Mouse (Mus musculus): Measurements from ENCODE around the gene Spag5. TPM values are rescaled to one million over a fixed set of nuclear protein-coding genes. Genes with fewer than 3 reads are reported as not detected.

Gene Spag5
- total RNA-seq, 2 experiments from 2014 or later = 259 to 464 TPM

DNA sequence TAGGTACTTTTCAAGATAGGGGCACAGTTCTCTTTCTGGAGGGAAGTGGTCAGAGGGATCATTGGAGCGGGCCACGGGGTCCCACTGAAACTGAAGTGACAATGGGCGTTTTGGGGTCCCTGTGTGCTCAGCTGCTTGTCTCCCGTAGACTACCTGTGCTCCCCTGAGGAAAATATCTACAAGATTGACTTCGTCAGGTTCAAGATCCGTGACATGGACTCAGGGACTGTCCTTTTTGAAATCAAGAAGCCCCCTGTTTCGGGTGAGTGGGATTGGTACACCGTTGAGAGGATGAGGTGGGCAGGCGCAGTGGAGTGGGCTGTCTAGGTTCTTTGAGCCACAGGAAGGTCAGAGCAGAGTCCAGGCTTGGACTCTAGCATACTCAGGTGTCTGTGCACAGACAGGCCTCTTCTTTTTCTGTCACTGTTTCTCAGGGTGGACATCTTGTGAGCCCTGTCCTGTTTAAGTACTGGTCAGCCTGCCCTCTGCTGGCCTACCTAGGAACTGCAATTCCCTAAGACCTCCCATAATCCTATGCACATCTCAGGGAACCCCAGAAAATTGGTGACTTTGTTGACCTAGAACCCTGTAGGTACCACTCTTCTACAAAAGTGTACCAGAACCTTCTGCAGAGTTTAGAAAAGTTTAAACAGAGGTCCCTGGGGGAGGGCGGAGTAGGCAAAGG, 45.9 kb downstream of the Spag5 start:
- peak; percentile 42; the same call in 1 of the 2 replicates for ATAC-seq (replicated peaks; ENCODE audit: low FRiP score, poor library complexity, severe bottlenecking)

DNA sequence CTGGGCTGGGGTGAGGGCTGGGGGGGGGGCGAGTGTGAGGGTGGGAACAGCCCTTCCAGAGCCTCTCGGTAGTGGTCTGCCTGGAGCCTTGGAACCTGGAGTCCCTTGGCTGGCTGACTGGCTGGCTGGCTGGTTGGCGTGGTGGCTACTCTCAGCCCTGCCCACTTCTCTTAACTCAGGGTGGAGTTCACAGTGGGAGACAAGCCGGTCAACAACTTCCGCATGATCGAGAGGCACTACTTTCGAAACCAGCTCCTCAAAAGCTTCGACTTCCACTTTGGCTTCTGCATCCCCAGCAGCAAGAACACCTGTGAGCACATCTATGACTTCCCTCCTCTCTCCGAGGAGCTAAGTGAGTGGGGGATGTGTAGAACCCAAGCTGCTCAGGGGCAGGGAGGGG, 46.6 kb downstream of the Spag5 start:
- no peak for ATAC-seq (replicated peaks; ENCODE audit: low FRiP score, poor library complexity, severe bottlenecking)

DNA sequence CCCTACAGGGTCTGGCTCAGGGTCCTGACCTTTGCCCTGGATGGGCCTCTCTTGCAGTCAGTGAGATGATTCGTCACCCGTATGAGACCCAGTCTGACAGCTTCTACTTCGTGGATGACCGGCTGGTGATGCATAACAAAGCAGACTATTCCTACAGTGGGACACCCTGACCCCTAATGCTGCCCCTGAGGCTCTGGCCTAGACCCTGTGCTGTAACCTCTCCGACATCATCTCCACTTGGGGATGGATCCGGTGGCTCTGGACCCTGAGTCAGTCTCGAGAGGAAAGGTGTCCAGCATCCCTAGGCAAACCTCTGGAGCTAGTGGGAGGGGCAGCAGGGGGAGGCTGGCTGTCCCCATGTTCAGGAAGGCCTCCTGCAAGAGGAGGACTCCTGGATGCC, 47.1 kb downstream of the Spag5 start:
- no peak for ATAC-seq (replicated peaks; ENCODE audit: low FRiP score, poor library complexity, severe bottlenecking)

DNA sequence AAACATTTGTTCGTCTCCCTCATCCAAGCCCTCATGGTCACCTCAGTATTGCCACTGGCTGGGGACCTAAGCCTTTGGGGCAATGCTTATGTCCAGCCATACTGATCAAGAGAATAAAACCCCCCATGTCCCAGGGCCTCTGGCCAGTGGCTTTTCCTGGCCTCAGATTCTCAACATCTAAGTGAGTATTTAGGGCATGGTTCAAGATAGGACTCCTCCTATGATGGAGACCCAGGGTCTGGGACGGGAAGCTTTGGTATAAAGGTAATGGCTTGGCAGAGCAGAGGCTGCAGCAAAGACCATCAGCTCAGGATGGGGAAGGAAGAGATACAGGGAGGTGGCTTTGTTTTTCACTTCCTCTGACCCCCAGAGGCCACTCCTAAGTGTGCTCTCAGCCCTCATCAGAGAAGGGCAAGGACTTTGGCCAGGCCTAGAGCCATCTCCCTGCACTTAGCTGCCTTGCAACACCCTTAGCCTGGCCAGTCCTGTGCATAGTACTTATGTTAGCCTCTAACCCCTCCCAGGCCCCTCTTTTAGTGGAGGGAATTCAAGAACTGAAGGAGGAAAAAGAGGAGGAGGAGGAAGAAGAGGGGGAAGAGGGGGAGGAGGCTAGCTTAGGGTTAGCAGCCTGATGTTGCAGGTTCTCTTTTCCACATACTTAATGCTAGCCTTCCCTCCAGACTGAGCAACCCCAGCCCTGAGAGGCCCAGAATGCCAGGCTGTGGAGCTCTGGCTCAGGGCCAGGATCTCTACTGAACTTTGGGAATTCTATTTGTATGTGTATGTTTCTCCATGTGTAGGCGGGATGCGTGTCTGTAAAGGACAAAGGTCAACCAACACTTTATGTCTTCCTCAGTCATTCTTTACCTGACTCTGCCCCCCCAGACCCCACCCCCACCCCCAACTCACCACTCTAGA, 48.4 kb downstream of the Spag5 start:
- no peak for ATAC-seq (replicated peaks; ENCODE audit: low FRiP score, poor library complexity, severe bottlenecking)

DNA sequence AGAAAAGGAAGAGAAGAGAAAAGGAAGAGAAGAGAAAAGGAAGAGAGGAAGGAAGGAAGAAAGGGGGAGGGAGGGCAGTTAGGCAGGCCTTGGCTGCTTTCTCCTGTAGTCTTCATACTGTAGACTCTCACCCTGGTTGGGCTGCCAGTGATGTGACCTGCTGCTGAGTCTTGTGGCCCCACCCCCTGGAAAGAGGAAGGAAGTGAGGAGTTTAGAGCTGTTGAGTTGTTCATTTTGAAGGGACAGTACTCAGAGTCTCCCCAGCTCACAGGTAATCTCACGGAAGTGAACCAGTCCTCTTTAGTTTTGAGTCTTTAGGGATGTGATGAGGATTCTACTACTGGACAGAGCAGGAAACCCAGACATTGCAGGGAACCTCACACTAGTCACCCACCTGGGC, 51.8 kb downstream of the Spag5 start:
- ATAC-seq (replicated peaks; ENCODE audit: low FRiP score, poor library complexity, severe bottlenecking) = no peak

DNA sequence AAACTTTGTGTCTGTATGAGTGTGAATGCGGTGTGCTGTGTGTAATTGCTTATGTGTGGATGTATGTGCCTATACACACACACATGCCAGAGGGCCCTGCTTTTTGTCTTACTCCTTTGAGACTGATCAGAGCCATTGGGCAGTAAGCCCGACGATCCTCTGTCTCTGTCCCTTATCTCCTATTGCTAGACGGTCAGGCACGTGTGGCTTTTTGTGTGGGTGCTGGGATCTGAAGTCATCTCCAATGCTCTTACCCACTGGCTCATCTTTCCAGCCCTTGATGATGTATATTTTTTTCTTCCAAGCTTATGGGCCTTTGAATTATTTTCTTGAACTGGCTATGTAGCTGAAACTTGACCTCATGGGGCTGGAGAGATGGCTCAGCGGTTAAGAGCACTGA, 53.6 kb downstream of the Spag5 start:
- no peak for ATAC-seq (replicated peaks; ENCODE audit: low FRiP score, poor library complexity, severe bottlenecking)

DNA sequence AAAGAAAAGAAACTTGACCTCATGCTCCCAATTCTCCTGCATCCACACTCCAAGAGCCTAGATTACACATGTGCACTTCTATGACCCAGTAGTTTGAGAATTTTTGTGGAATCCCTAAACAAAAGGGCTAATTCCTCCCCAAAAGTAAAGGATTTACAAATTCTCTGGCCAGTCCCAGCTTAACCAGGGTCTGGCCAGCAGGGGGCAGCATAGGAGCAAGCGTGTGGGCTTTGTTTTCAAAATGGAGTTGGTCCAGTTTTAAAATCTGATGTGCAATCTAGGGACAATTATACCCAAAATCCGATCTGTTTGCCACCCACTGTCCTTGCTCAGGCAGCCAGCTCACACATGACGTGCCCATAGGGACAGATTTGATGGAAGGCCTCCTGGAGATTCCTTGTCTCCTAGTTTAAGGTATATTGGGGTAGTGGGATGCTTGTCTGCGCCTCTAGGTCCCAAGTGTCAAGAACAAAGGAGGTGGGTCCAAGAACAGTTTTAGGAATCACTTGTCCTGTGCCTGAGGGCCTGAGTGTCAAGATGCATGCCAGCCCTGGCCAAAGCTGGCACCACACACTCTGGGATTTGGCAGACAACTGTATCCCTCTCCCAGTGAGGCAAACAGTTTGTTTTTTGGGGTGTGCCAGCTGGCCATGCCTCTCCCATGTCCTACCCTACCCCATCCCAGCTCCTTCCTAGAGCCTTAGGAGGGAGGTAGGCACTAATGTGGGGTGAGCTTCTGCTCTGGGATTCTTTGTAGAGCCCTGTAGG, 54.3 kb downstream of the Spag5 start:
- ATAC-seq (replicated peaks; ENCODE audit: low FRiP score, poor library complexity, severe bottlenecking) = 0 out of 2 replicates have a peak, but pooled peaks have one; percentile 37

DNA sequence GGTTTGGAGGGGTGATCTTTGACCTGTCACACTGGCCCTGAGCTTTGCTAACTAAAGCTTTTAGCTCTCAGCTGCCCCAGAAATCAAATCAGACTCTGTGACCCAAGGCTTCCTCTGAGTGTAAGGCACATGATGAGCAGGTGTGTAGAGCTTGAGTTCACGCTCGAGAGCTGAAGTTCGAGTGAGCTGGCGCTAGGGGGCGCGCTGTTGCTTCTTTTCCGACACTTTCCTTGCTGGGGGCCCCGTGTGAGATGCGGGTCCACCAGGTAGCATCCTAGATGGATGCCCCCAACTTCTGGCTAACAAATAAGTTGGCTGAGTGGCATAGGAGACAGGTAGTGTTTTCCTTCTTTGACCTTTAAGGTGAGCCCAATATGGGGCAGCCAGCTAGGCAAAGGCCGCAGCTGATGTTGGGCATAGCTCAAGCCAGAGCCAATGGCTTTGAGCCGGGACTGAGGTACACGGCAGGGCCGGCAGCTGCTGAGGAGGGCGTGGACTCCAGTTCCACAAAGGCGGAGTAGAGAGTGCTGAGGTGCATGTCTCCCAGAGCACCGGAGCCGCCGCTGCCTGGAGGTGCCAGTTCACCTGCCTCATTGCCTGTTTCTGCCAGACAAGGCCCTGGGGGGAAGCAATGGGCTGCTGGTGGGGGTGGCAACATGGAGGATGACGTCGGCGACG, 57.1 kb downstream of the Spag5 start:
- ATAC-seq (replicated peaks; ENCODE audit: low FRiP score, poor library complexity, severe bottlenecking) = no peak

DNA sequence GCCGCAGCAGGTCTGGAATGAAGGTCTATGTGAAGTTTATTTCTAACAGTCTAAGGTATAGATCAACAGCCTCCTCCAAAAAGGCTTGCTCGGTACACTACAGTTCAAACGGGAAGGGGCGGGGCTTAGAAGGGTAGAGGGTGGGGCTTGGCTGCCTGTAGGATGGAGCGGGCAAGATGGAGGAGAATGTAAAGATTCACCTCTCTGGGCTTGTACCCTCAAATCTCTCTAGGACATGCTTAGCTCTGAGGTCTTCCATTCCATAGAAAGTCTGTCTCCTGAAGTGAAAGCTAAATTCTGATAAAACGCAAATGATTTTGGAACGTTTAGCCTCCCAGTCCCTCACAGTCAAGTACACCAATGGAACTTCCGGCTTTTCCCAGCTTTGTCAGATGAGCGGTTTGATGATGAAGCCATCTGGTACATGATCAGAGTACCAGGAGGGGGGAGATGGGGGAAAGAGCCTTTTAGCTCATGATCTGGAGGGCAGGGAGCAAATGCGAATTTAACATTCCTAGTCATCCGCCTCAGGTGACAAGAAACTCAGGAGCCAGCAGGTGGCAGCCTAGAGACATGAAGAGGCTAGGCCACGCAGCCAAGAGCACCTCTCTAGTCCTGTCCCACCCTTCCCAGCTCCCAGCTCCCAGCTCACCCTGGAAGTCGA, 58.9 kb downstream of the Spag5 start:
- ATAC-seq (replicated peaks; ENCODE audit: low FRiP score, poor library complexity, severe bottlenecking) = peak; percentile 81

DNA sequence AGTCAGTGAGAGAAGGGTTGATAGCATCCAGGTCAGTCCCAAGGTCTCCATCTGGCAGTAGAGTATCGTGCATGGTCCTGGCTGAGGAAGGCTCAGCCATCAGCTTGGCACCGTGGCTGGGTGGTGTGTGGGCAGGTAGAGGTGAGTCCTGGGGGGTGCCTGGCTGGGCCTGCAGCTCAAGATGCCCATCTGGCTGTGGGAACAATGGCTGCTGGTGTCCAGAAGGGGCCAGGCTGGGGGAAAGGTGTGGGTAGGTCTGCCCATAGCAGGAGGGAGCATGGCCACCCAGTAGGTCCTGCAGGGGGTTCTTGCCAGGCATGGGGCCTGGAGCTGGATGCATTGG, 59.4 kb downstream of the Spag5 start:
- 0 out of 2 replicates have a peak, but pooled peaks have one; percentile 7 for ATAC-seq (replicated peaks; ENCODE audit: low FRiP score, poor library complexity, severe bottlenecking)

DNA sequence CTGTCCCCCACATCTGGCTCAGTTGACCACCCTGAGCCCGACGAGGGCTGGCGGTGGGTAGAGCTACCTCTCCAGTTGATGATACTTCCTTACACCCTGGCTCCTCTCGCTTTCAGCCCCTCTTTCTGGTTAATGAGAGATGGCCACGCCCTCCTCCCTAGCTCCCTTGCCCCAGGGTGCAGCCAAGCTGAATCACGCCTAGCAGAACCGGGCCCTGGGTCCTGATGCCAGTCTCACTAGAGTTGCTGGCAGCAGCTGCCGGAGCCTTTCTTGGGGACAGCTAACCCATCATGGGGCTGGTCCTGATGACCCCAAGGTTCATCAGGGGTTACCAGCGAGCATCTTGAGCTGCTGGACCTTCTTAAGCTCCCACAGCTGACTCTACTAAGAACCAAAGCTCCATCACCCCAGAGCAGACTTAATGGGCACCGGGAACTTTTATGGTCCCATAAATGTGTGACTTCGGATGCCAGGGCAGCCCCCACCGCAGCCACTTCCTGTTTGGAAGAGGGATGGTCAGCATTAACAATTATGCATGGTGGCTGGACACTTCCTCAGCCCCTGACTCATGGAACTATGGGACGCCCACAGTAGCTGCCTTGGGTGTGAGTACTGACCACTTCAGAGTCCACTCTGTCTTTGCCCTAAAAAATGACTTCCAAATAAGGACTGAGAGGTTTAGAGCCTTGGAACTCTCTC, 62.1 kb downstream of the Spag5 start:
- ATAC-seq (replicated peaks; ENCODE audit: low FRiP score, poor library complexity, severe bottlenecking) = no peak

DNA sequence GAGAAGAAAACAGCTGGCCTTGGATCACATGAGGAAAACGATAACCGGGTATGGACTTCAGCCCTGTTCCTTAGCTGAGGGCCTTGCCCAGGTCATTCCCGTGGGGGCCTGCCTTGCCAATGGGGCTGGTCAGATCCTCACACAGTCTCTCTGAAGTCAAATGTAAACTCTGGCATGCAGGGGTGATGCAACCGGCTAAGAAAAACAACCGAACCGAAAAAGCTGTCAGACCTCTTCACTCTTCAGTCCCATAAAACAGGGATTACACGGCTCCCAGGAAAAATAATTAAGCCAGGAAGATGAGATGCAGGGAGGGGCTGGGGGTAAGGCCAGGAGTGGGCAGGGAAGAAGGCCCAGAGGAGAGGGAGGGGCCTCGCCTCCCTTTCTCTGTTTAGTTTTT, 62.8 kb downstream of the Spag5 start:
- ATAC-seq (replicated peaks; ENCODE audit: low FRiP score, poor library complexity, severe bottlenecking) = no peak

DNA sequence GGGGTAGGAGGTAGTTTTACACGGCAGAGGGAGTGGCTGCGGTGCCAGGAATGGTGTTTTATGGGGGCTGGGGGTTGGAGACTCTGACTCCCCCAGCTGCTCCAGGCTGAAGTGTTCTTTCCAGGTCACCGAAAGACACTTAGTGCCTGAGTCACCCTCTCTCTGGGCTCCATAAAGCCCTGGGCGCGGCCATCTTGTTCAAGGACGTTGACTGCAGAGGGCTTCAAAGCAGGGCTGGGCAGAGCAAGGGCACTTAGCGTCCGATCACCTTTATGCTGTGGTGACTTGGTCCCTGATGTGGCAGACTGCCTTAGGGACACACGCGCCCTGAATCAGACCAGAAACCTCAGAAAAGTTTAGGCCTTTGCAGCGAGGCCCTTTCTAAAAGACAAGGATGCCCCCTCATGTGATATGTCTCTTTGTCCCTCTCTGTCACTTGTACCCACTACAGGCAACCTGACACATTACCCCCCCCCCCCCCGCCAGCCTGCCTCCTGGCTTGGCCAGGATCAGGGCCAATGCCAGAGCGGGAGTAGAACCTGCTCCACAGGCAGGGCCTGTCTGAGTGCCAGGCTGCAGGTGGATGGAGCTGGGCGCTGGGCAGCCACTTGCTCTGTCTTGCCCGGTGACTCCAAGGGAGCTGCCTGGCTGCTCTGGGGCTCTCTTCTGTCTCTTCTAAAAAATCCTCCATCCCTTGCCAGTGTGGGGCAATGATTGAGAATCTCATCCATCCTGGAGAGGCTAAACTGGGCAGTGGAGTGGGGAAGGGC, 66.3 kb downstream of the Spag5 start:
- no peak for ATAC-seq (replicated peaks; ENCODE audit: low FRiP score, poor library complexity, severe bottlenecking)

DNA sequence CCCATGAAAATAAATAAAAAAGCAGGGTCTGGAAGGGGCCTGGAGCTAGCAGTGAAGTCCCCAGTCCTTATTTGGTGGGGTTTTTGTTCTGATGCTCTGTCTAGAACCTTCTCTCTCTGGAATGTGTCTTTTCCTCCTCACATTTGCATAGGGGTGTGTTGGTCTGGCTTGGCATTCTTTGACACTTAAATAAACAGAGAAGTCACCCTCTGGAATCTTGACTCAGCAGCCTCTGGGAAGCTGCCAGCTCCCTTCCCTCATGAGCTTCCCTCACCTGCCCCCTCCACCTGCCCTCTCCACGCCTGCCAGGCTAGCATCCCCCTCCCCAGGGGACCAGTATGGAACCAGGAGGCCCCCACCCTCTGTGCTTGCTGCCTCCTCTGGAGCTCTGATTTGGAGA, 69.1 kb downstream of the Spag5 start:
- ATAC-seq (replicated peaks; ENCODE audit: low FRiP score, poor library complexity, severe bottlenecking) = no peak

DNA sequence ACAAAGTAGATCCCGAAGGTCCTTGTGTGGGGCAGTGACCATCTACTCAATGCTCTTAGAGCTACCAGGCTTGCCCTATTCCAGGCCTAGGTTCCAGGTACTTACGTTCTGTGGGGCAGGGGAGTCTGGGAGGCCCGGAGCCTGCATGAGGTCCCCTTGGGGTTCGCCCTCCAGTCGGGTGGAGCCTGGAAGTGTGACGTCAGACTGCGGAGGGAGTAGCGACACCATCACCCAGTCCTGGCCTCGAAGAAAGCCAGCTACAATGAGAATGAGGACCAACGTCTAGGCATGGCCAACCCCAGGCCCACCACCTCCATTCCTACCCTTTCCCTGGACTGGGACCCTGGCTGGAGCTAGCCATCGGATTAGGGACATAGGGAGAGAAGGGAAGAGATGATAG, 70.4 kb downstream of the Spag5 start:
- no peak for ATAC-seq (replicated peaks; ENCODE audit: low FRiP score, poor library complexity, severe bottlenecking)
